Mouse (Mus musculus): Measurements from ENCODE around the gene 2410004B18Rik. TPM values are rescaled to one million over a fixed set of nuclear protein-coding genes. Genes with fewer than 3 reads are reported as not detected.

Gene 2410004B18Rik
- 57.5 and 71.2 TPM in 2 replicates for total RNA-seq (2014; rRNA removed)
- polyA plus RNA-seq (2015; fragmentation: Nextera tagmentation; extraction: Ambion mirVana): 96.4 and 97.3 TPM in 2 replicates

DNA sequence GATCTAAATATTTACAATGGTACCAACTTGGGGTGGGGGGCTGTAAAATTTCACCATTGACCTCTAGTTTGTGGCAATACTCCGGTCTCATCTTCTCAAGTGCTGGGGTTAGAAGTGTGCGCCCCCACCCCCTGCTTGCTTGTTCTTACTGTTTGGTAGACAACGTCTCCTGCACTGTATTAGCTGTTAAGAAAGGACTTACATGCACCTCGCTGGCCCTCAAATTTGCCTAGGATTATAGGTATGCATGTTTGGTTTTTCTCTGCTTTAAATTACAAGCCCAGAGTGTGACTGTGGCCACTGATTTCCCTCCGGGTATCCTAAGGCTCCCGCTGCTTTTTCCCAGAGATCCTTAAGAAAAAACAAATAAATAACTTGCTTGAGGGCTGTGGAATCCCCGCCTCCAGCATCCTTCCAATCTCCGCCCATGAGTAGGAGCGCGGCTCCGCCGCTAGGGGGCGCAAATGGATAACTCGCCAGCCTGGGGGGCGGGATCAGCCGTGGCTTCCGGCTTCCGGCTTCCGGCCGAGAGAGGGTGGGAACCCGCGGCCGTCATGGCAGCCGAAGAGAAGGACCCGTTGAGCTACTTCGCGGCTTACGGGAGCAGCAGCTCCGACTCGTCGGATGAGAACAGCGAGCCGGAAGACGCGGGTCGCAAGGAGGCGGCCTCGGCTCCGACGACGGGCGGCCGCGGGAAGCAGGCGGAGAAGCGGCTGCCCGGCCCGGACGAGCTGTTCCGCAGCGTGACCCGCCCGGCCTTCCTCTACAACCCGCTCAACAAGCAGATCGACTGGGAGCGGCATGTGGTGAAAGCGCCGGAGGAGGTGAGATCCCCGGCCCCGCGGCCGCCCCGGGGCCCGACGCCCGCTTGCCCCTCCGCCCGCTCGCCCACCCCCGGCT is at the start of gene 2410004B18Rik:
Gene 2410004B18Rik, plus strand, starts transcription at position 510 of the 900 bp plus-strand sequence.
- H3K27ac ChIP-seq (ENCODE audit: low read depth, low read length): peak within 1 kb of the TSS; percentile 85
- peak within 1 kb of the TSS; percentile 78 for H3K9ac ChIP-seq
- H3K9me3 ChIP-seq (ENCODE audit: low read length): no peaks in the 10 kb centered on the region
- H3K27me3 ChIP-seq (ENCODE audit: insufficient read depth, low read length): no peaks in the 10 kb centered on the region
- H3K4me3 ChIP-seq (ENCODE audit: low read depth, low read length): peak within 1 kb of the TSS; percentile 94
- TF ChIP-seq CTCF (IDR thresholded peaks at IDR 0.05; ENCODE audit: low read depth): peak; percentile 94
- DNase-seq (peak; percentile 97), ATAC-seq (peak; percentile 99)
- H3K4me1 ChIP-seq (ENCODE audit: insufficient read depth): peaks cover 13% of the 10 kb centered on the region
- peak within 1 kb of the TSS; percentile 82 for H3K4me2 ChIP-seq (ENCODE audit: low read depth)
- H3K36me3 ChIP-seq (ENCODE audit: insufficient read depth): peaks cover 16% of the 10 kb centered on the region
- WGBS: 3% methylated on average over 66 of the region's 70 CpGs

DNA sequence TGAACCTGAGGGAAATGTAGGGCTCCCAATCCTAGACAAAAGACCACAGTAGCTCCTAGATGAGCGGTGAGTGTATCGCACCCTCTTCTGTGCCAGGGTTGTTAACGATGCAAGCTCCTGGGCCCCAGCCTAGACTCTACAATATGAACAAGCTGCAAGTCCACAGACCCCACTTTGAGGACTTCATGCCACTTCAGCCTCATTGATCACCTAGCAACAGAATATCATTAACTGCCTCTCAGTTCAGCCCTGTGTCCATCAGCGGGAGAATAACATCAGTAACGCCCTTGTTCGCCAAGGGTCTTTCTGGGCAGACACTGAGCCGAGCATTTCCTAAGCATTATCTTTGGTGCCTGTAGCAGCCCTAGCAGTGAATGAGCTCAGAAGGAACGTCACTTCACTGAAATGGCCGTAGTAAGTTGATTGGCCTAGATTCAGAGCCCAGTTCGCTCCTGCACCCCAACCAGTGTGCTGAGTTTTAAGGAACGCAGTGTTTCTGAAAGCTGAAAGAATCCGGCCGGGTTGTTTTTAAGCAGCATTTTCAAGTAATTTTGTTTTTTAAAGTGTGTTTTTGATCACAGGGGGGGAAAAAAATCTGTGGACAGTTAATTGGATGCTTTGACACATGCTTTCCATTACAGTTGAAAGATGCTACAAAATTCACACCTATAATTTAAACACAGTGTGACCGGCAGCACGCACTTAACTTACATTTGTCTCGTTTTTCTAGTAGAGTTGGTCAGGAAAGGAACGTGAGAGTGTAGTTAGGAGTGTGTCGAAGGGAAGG is 47.3 kb upstream of the 2410004B18Rik start:
- no peaks in the 10 kb centered on the region for H3K36me3 ChIP-seq (ENCODE audit: insufficient read depth)
- H3K4me1 ChIP-seq (ENCODE audit: insufficient read depth): no peaks in the 10 kb centered on the region; the same call in 1 of the 2 replicates
- WGBS: 18% methylated on average over 18 of the region's 18 CpGs
- no peak for TF ChIP-seq CTCF (IDR thresholded peaks at IDR 0.05; ENCODE audit: low read depth)
- H3K9ac ChIP-seq: no peak overlapping the region
- ATAC-seq (peak; percentile 95), DNase-seq (peak; percentile 68)
- H3K9me3 ChIP-seq (ENCODE audit: low read length): no peaks in the 10 kb centered on the region
- H3K27me3 ChIP-seq (ENCODE audit: insufficient read depth, low read length): no peaks in the 10 kb centered on the region
- H3K27ac ChIP-seq (ENCODE audit: low read depth, low read length): peak overlapping the region; percentile 68
- no peak overlapping the region for H3K4me2 ChIP-seq (ENCODE audit: low read depth)
- no peak overlapping the region for H3K4me3 ChIP-seq (ENCODE audit: low read depth, low read length)

DNA sequence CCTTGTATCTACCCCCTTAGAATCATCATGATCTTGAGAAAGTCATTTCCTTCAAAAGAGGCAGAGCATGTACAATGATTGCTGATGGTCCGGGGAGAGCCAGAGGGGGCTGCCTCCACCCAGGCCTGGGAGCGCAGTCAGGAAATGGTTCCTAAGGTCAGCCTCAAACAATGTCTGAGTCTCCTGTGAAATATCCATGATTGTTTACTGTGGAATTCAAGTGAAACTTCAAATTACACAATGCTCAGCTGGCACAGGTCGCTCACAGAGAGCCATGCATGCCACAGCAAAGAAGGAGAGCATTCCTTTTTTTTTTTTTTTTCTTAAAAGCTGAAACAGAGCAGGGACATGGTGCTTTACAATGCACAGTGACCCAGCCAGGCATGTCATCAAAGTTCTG is 45.4 kb upstream of the 2410004B18Rik start:
- DNase-seq (no peak), ATAC-seq (no peak)
- TF ChIP-seq CTCF (IDR thresholded peaks at IDR 0.05; ENCODE audit: low read depth): no peak
- no peaks in the 10 kb centered on the region for H3K4me1 ChIP-seq (ENCODE audit: insufficient read depth)
- no peak overlapping the region for H3K9ac ChIP-seq
- H3K4me2 ChIP-seq (ENCODE audit: low read depth): no peak overlapping the region
- no peak overlapping the region for H3K4me3 ChIP-seq (ENCODE audit: low read depth, low read length)
- H3K9me3 ChIP-seq (ENCODE audit: low read length): no peaks in the 10 kb centered on the region
- H3K27me3 ChIP-seq (ENCODE audit: insufficient read depth, low read length): no peaks in the 10 kb centered on the region
- no peaks in the 10 kb centered on the region for H3K36me3 ChIP-seq (ENCODE audit: insufficient read depth)
- H3K27ac ChIP-seq (ENCODE audit: low read depth, low read length): no peak overlapping the region
- WGBS: 90% methylated on average over 3 of the region's 3 CpGs

DNA sequence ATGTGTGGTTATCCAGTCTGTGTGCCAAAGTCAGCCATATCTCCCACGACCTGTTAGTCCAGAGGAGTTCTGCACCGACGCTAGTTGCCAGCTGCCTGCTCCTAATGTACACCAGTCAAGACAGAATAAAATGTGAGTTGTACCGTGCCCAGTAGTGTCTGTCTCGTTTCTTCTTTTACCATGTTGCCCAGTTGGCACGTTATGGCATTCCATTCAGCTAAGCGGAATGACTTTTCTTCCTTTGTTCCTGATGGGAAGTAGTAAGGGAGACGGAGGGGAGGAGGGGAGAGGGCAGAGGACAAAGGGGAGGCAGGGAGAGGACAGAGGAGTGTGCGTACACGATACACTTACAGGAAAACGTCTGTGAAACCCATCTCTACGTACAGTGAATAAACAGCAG is 43.7 kb upstream of the 2410004B18Rik start:
- no peaks in the 10 kb centered on the region for H3K4me1 ChIP-seq (ENCODE audit: insufficient read depth)
- WGBS: 39% methylated on average over 12 of the region's 12 CpGs
- no peaks in the 10 kb centered on the region for H3K27me3 ChIP-seq (ENCODE audit: insufficient read depth, low read length)
- no peak overlapping the region for H3K27ac ChIP-seq (ENCODE audit: low read depth, low read length)
- no peaks in the 10 kb centered on the region for H3K9me3 ChIP-seq (ENCODE audit: low read length)
- no peak overlapping the region for H3K9ac ChIP-seq
- TF ChIP-seq CTCF (IDR thresholded peaks at IDR 0.05; ENCODE audit: low read depth): no peak
- ATAC-seq (no peak), DNase-seq (no peak)
- H3K4me2 ChIP-seq (ENCODE audit: low read depth): no peak overlapping the region
- no peaks in the 10 kb centered on the region for H3K36me3 ChIP-seq (ENCODE audit: insufficient read depth)
- H3K4me3 ChIP-seq (ENCODE audit: low read depth, low read length): no peak overlapping the region

DNA sequence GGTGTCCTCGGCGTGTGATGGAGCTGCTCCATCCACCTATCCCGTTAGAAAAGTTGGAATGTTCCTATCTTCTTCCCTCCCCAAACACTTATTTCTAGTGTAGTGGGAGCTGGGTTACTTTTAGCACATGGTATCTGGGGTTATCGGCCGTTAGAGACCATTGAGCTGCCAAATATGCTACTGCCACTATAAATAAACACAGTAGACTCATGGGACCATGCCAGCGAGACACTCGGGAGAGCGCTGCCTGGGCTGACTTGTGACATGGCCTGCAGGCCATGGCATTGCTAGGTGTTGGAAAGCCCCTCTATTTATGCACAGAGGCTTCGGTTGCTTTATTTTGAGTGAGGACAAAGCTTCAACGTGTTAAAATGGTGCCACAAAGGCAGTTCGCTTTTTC is 40.1 kb upstream of the 2410004B18Rik start:
- no peak overlapping the region for H3K4me3 ChIP-seq (ENCODE audit: low read depth, low read length)
- H3K4me1 ChIP-seq (ENCODE audit: insufficient read depth): peaks cover 3% of the 10 kb centered on the region; the same call in 1 of the 2 replicates
- H3K36me3 ChIP-seq (ENCODE audit: insufficient read depth): no peaks in the 10 kb centered on the region
- no peaks in the 10 kb centered on the region for H3K27me3 ChIP-seq (ENCODE audit: insufficient read depth, low read length)
- TF ChIP-seq CTCF (IDR thresholded peaks at IDR 0.05; ENCODE audit: low read depth): no peak
- no peak overlapping the region for H3K4me2 ChIP-seq (ENCODE audit: low read depth)
- ATAC-seq: no peak
- no peak overlapping the region for H3K9ac ChIP-seq
- WGBS: 64% methylated on average over 11 of the region's 11 CpGs
- DNase-seq: no peak
- no peaks in the 10 kb centered on the region for H3K9me3 ChIP-seq (ENCODE audit: low read length)
- H3K27ac ChIP-seq (ENCODE audit: low read depth, low read length): no peak overlapping the region

DNA sequence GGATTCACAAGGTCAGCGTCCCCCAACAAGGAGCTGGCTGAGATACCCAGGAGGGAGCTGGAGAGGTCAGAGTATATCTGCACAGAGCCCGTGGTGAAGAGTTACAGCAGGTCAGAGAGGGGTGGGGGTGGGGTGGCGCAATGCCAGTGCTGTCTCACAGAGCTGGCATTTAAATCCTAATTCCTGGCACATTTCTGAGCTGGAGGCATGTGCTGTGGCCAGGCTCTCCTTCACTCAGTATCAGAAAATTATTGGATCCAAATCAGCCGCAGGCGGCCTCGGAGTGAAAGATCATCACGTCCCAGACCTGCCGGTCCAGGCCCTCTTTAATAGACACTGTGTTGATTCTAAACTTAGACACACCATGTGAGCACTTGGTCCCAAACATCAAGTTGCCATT is 38.0 kb upstream of the 2410004B18Rik start:
- no peak overlapping the region for H3K9ac ChIP-seq
- H3K27me3 ChIP-seq (ENCODE audit: insufficient read depth, low read length): no peaks in the 10 kb centered on the region
- TF ChIP-seq CTCF (IDR thresholded peaks at IDR 0.05; ENCODE audit: low read depth): no peak
- H3K4me3 ChIP-seq (ENCODE audit: low read depth, low read length): no peak overlapping the region
- no peaks in the 10 kb centered on the region for H3K36me3 ChIP-seq (ENCODE audit: insufficient read depth)
- no peaks in the 10 kb centered on the region for H3K9me3 ChIP-seq (ENCODE audit: low read length)
- peak; percentile 25 for DNase-seq
- no peak overlapping the region for H3K4me2 ChIP-seq (ENCODE audit: low read depth)
- peak; percentile 34; the same call in 1 of the 2 replicates for ATAC-seq
- 62% methylated on average over 8 of the region's 8 CpGs for WGBS
- H3K4me1 ChIP-seq (ENCODE audit: insufficient read depth): peaks cover 3% of the 10 kb centered on the region; the same call in 1 of the 2 replicates
- H3K27ac ChIP-seq (ENCODE audit: low read depth, low read length): no peak overlapping the region
